Mouse (Mus musculus): ENCODE measurements around the gene Arsb. TPM values are rescaled to one million over a fixed set of nuclear protein-coding genes. Genes with fewer than 3 reads are reported as not detected.

The Arsb gene
- polyA plus RNA-seq, 1 experiment from 2014 or later, result 14.1 TPM

GRCm38 (mm10) chr13:93897943-93898826, 126.8 kb downstream of the Arsb start:
- peak overlapping the region; percentile 22 for H3K4me2 ChIP-seq
- H3K9me3 ChIP-seq, result no peaks in the 10 kb centered on the region
- WGBS, result 27% methylated on average over 13 of the region's 13 CpGs
- H3K4me3 ChIP-seq, result no peak overlapping the region
- no peaks in the 10 kb centered on the region for H3K36me3 ChIP-seq
- H3K27me3 ChIP-seq, result no peaks in the 10 kb centered on the region
- H3K9ac ChIP-seq, result no peak overlapping the region
- H3K27ac ChIP-seq, result peak overlapping the region; percentile 79
- peaks cover 14% of the 10 kb centered on the region for H3K4me1 ChIP-seq
- ATAC-seq (ENCODE audit: insufficient number of reproducible peaks, low FRiP score, low TSS enrichment, low read depth), result no peak

- H3K9ac ChIP-seq, result no peak overlapping the region
Observed at GRCm38 (mm10) chr13:93899378-93900256, 128.2 kb downstream of the Arsb start.

GRCm38 (mm10) chr13:93900934-93901626, 129.7 kb downstream of the Arsb start:
- H3K36me3 ChIP-seq, result no peaks in the 10 kb centered on the region
- 72% methylated on average over 13 of the region's 13 CpGs for WGBS
- H3K27ac ChIP-seq, result no peak overlapping the region

More at GRCm38 (mm10) chr13:93899378-93900256, 128.2 kb downstream of the Arsb start:
- Histone ChIP-seq H3K4me3 (no peak overlapping the region), H3K9me3 (no peaks in the 10 kb centered on the region), H3K27ac (peak overlapping the region; percentile 79; the same call in 1 of the 2 replicates), H3K4me2 (no peak overlapping the region), H3K27me3 (no peaks in the 10 kb centered on the region), H3K4me1 (peaks cover 14% of the 10 kb centered on the region), H3K36me3 (no peaks in the 10 kb centered on the region)
- no peak for ATAC-seq (ENCODE audit: insufficient number of reproducible peaks, low FRiP score, low TSS enrichment, low read depth)
- 49% methylated on average over 3 of the region's 3 CpGs for WGBS

GRCm38 (mm10) chr13:93902126-93902525, 130.7 kb downstream of the Arsb start:
- peaks cover 14% of the 10 kb centered on the region for H3K4me1 ChIP-seq
- no peaks in the 10 kb centered on the region for H3K27me3 ChIP-seq
- ATAC-seq (ENCODE audit: insufficient number of reproducible peaks, low FRiP score, low TSS enrichment, low read depth), result no peak
- no peaks in the 10 kb centered on the region for H3K9me3 ChIP-seq
- H3K36me3 ChIP-seq, result no peaks in the 10 kb centered on the region
- H3K4me3 ChIP-seq, result no peak overlapping the region
- no peak overlapping the region for H3K9ac ChIP-seq
- H3K27ac ChIP-seq, result no peak overlapping the region
- 95% methylated on average over 2 of the region's 2 CpGs for WGBS
- H3K4me2 ChIP-seq, result no peak overlapping the region

More at GRCm38 (mm10) chr13:93900934-93901626, 129.7 kb downstream of the Arsb start:
- Histone ChIP-seq H3K4me2 (no peak overlapping the region), H3K4me1 (peaks cover 14% of the 10 kb centered on the region), H3K27me3 (no peaks in the 10 kb centered on the region), H3K4me3 (no peak overlapping the region), H3K9me3 (no peaks in the 10 kb centered on the region), H3K9ac (no peak overlapping the region)
- ATAC-seq (ENCODE audit: insufficient number of reproducible peaks, low FRiP score, low TSS enrichment, low read depth), result no peak

DNA sequence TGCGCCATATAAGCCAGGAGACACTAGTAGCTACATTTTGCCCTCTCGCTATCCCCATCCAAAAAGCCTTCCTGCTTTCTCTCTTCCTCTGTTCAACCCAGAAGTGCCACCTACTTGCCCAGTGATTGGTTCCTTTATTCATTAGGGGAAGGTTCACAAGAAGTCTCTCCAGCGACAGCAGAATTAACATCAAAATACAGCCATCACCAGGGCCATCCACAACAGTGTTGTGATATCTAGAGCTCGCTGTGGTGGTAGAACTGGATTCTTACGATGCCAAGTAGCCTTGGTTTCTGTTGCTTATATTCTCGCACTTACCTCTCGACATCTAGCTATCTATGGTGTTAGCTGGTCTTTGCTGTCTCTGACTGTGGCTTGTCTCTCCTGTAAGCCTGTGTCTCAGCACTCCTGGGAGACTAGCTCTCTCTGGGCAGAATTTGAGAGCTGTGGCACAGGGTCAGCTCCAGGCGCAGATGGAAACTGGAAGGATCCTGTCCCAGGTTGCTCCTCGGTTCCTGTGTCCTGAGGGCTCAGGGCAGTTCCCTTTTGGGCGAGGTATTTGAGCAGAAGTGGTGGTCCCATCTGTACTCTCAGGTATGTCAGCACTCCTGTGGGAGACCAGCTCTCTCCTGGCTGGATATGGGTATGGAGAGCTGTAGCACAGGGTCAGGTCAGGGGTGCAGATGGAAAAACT, 135.3 kb downstream of the Arsb start:
- no peaks in the 10 kb centered on the region for H3K9me3 ChIP-seq
- no peak overlapping the region for H3K4me2 ChIP-seq
- H3K27me3 ChIP-seq, result no peaks in the 10 kb centered on the region
- WGBS, result 90% methylated on average over 10 of the region's 10 CpGs
- H3K36me3 ChIP-seq, result no peaks in the 10 kb centered on the region
- no peak for ATAC-seq (ENCODE audit: insufficient number of reproducible peaks, low FRiP score, low TSS enrichment, low read depth)
- peaks cover 27% of the 10 kb centered on the region for H3K4me1 ChIP-seq
- no peak overlapping the region for H3K4me3 ChIP-seq
- H3K27ac ChIP-seq, result no peak overlapping the region
- H3K9ac ChIP-seq, result no peak overlapping the region

DNA sequence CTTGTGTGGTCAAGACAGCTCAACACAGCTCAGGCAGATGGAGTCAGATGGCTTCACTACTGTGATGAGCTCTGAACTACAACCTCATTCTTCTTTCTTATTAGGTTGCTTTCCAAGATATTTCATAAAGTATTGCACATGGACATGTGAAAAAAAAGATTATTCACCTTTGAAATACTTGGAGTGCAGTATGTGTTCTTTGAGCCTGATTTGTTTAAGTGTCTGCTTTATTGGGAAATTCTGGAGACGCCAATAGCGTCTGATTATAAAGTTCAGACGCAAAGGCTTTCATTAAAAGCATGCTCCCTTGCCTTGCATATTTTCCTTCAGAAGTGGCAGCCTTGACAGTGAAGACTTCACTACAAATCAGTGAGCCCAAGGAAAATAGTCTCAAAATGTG, 136.5 kb downstream of the Arsb start:
- H3K27me3 ChIP-seq, result no peaks in the 10 kb centered on the region
- H3K4me3 ChIP-seq, result no peak overlapping the region
- H3K9me3 ChIP-seq, result no peaks in the 10 kb centered on the region
- H3K9ac ChIP-seq, result no peak overlapping the region
- no peak overlapping the region for H3K27ac ChIP-seq
- no peaks in the 10 kb centered on the region for H3K36me3 ChIP-seq
- no peak for ATAC-seq (ENCODE audit: insufficient number of reproducible peaks, low FRiP score, low TSS enrichment, low read depth)
- H3K4me2 ChIP-seq, result no peak overlapping the region
- WGBS, result 48% methylated on average over 3 of the region's 3 CpGs
- H3K4me1 ChIP-seq, result peaks cover 37% of the 10 kb centered on the region

GRCm38 (mm10) chr13:93909847-93910246, 138.4 kb downstream of the Arsb start:
- ATAC-seq (ENCODE audit: insufficient number of reproducible peaks, low FRiP score, low TSS enrichment, low read depth), result peak; percentile 53; the same call in 1 of the 2 replicates
- H3K9ac ChIP-seq, result no peak overlapping the region
- H3K9me3 ChIP-seq, result no peaks in the 10 kb centered on the region
- H3K4me1 ChIP-seq, result peaks cover 37% of the 10 kb centered on the region
- H3K27me3 ChIP-seq, result no peaks in the 10 kb centered on the region
- 31% methylated on average over 5 of the region's 5 CpGs for WGBS
- no peak overlapping the region for H3K4me3 ChIP-seq
- no peaks in the 10 kb centered on the region for H3K36me3 ChIP-seq
- H3K4me2 ChIP-seq, result no peak overlapping the region
- peak overlapping the region; percentile 85 for H3K27ac ChIP-seq

DNA sequence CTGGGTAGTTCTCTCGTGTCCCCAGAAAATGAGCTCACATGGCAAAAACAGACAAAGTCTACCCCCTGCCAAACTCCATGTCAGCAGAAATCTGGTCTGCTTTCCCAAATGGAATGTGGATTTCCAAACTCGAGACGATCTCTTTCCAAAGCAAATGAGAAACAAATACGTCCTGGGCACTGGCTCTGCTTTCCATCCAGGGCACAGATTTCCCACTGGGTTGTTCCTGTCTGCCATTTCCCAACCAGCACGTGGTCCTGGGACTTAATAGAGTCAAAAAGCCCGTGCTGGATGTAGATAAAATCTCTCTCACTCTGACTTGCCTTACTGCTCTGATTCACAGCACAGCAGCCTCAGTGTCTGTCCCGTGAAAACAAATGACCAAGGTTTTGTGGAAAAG, 139.6 kb downstream of the Arsb start:
- Histone ChIP-seq H3K4me2 (no peak overlapping the region), H3K4me3 (no peak overlapping the region), H3K4me1 (peaks cover 39% of the 10 kb centered on the region), H3K9ac (no peak overlapping the region), H3K27me3 (no peaks in the 10 kb centered on the region), H3K36me3 (no peaks in the 10 kb centered on the region), H3K9me3 (no peaks in the 10 kb centered on the region), H3K27ac (peak overlapping the region; percentile 85)
- 20% methylated on average over 7 of the region's 7 CpGs for WGBS
- ATAC-seq (ENCODE audit: insufficient number of reproducible peaks, low FRiP score, low TSS enrichment, low read depth), result peak; percentile 53; the same call in 1 of the 2 replicates

DNA sequence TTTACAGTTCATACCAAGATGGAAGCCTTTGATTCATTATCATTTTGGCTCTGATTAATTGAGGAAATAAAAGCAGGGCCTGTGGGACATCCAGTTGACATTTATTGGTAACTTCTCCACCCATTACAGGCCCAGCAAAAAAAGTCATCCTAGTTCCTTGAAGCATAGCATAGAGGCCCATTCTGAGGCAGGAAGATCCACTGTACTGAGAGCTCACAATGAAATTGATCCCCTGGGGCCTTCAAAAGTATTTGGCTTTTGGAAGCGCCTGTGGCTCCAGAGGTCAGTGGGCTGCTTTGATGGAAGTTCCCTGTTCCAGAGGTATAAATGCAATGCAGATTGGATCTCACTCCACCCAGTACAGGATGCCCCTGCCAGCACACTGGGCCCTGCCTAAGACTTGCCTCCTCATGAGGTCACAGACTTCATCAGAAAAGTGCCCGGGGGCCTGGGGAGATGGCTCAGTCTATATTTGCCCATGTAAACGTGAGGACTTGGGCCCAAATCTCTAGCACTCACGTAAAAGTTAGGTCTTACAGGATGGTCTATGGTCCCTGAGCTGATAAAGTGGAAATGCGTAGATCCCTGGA, 141.0 kb downstream of the Arsb start:
- peak overlapping the region; percentile 85 for H3K27ac ChIP-seq
- no peak for ATAC-seq (ENCODE audit: insufficient number of reproducible peaks, low FRiP score, low TSS enrichment, low read depth)
- peaks cover 40% of the 10 kb centered on the region for H3K4me1 ChIP-seq

GRCm38 (mm10) chr13:93914206-93914605, 142.8 kb downstream of the Arsb start:
- Histone ChIP-seq H3K4me3 (no peak overlapping the region), H3K4me2 (no peak overlapping the region), H3K36me3 (no peaks in the 10 kb centered on the region), H3K9me3 (no peaks in the 10 kb centered on the region), H3K27me3 (no peaks in the 10 kb centered on the region), H3K4me1 (peaks cover 32% of the 10 kb centered on the region), H3K27ac (no peak overlapping the region), H3K9ac (no peak overlapping the region)
- no peak for ATAC-seq (ENCODE audit: insufficient number of reproducible peaks, low FRiP score, low TSS enrichment, low read depth)
- 84% methylated on average over 3 of the region's 3 CpGs for WGBS

More for the DNA sequence above, 141.0 kb downstream of the Arsb start:
- Histone ChIP-seq H3K9me3 (no peaks in the 10 kb centered on the region), H3K4me3 (no peak overlapping the region), H3K36me3 (no peaks in the 10 kb centered on the region), H3K27me3 (no peaks in the 10 kb centered on the region), H3K9ac (no peak overlapping the region), H3K4me2 (no peak overlapping the region)
- 66% methylated on average over 5 of the region's 5 CpGs for WGBS
